Mouse (Mus musculus) G1E-ER4 (cell line): Measurements from ENCODE around the gene Vmn2r121. TPM values are rescaled to one million over a fixed set of nuclear protein-coding genes. Genes with fewer than 3 reads are reported as not detected.

Experiments used
- GATA1 ChIP-seq: IDR thresholded peaks from one replicate; pipeline ENCODE4 v1.8.0; 2012; ENCODE audit warnings: low read length, inconsistent platforms
- polyA plus RNA-seq: library from polyadenylated mRNA; stranded (reverse); fragments of >175 nt; gene quantifications from 2 replicates; pipeline ENCODE4 v1.2.3, GENCODE M21; 2012

Gene Vmn2r121
- polyA plus RNA-seq = not detected in 2 replicates

- no peak for TF ChIP-seq GATA1
Observed at GRCm38 (mm10) chrX:124135852-124136251, at the start of gene Vmn2r121. Gene Vmn2r121 (minus strand): TSS chrX:124135952.
